Mouse (Mus musculus) embryo, embryonic 10.5 days (tissue): ENCODE measurements around the gene Trappc4.
"Not testable (repeated sequence)": the region's sequence is repeated elsewhere in the genome, so short reads cannot be mapped to it uniquely, and the experiment has no call there.

Experiments used
- DNase-seq: peaks from one replicate; pipeline ENCODE4 v3.0.0-alpha.2; 2015; ENCODE audit warnings: low spot score

The Trappc4 gene

GRCm38 (mm10) chr9:44407752-44408097 is 325 bp upstream of the Trappc4 start:
- no peak for DNase-seq

GRCm38 (mm10) chr9:44405011-44405410 is 2.4 kb downstream of the Trappc4 start:
- no peak for DNase-seq

GRCm38 (mm10) chr9:44401081-44401480 is 6.3 kb downstream of the Trappc4 start:
- DNase-seq, result no peak

- DNase-seq, result no peak
Observed at GRCm38 (mm10) chr9:44399795-44400114, 7.6 kb downstream of the Trappc4 start.

- DNase-seq, result no peak
Observed at GRCm38 (mm10) chr9:44399114-44399794, 8.1 kb downstream of the Trappc4 start.

- no peak for DNase-seq
Observed at GRCm38 (mm10) chr9:44398551-44398950, 8.8 kb downstream of the Trappc4 start.

GRCm38 (mm10) chr9:44398087-44398486 is 9.3 kb downstream of the Trappc4 start:
- DNase-seq, result no peak

GRCm38 (mm10) chr9:44396684-44397411 is 10.6 kb downstream of the Trappc4 start, which contains the start of gene Slc37a4:
Gene Slc37a4 (plus strand): TSS chr9:44396852.
- DNase-seq, result peak; percentile 95

- peak; percentile 80 for DNase-seq
Observed at GRCm38 (mm10) chr9:44391466-44391865, 15.9 kb downstream of the Trappc4 start.

- peak; percentile 60 for DNase-seq
Observed at GRCm38 (mm10) chr9:44389273-44389672, 18.1 kb downstream of the Trappc4 start.

GRCm38 (mm10) chr9:44387221-44387620 is 20.2 kb downstream of the Trappc4 start:
- no peak for DNase-seq

GRCm38 (mm10) chr9:44384596-44384995 is 22.8 kb downstream of the Trappc4 start:
- no peak for DNase-seq

- no peak for DNase-seq
Observed at GRCm38 (mm10) chr9:44379862-44380261, 27.5 kb downstream of the Trappc4 start.

GRCm38 (mm10) chr9:44379054-44379834 is 28.2 kb downstream of the Trappc4 start, which contains the start of gene Hyou1:
Gene Hyou1 (plus strand): TSS chr9:44379490.
- DNase-seq, result peak; percentile 97

- DNase-seq, result no peak
Observed at GRCm38 (mm10) chr9:44378153-44378730, 29.2 kb downstream of the Trappc4 start.

- not testable (repeated sequence) for DNase-seq
Observed at GRCm38 (mm10) chr9:44377335-44377734, 30.1 kb downstream of the Trappc4 start.

GRCm38 (mm10) chr9:44376141-44376540 is 31.3 kb downstream of the Trappc4 start:
- DNase-seq, result no peak

- DNase-seq, result no peak
Observed at GRCm38 (mm10) chr9:44373386-44373785, 34.0 kb downstream of the Trappc4 start.

GRCm38 (mm10) chr9:44364480-44364879 is 42.9 kb downstream of the Trappc4 start:
- peak; percentile 29 for DNase-seq

- not testable (repeated sequence) for DNase-seq
Observed at GRCm38 (mm10) chr9:44361931-44362330, 45.5 kb downstream of the Trappc4 start.

- DNase-seq, result peak; percentile 98
Observed at GRCm38 (mm10) chr9:44361190-44361917, 46.0 kb downstream of the Trappc4 start, which contains the start of gene Vps11. Gene Vps11 (minus strand): TSS chr9:44361670.

- peak; percentile 50 for DNase-seq
Observed at GRCm38 (mm10) chr9:44357207-44357606, 50.2 kb downstream of the Trappc4 start.
